In the genomic region with DNA sequence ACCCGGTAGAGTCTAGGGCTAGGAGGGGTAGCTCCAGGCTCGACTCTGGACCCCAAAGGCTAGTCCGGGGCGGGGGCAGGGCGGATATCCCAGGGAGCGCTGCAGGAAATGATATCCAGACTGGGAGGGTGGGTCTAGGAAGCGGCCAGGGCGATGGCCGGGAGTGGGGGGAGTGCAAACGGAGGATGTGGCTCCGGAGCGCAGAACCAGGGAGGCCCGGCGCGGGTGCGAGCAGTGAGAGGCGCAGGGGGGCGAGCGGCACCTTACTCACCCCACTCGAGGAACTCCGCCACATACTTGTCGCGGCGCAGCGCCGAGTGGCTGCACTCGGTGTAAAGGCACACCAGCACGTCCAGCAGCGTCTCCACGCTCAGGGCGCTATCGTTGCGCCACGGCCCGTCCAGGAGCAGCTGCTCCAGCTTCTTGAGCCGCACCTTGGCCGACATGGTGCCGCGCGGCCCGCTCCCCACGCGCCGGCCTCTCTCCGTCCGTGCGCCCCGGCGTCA, we compare ENCODE assay signal across 7 mouse cellular contexts. TPM values are rescaled to one million over a fixed set of nuclear protein-coding genes. Genes with fewer than 3 reads are reported as not detected.
DNase-seq lines count a peak whose midpoint lies in the region; ATAC-seq and TF ChIP-seq lines count a peak whose summit lies in the region.

No protein-coding gene starts in this region.

- H3K36me3 ChIP-seq in ES-Bruce4 (ENCODE audit: control insufficient read depth, insufficient read depth, low read length, poor library complexity, severe bottlenecking): no peaks in the 10 kb centered on the region
- H3K36me3 ChIP-seq in embryonic facial prominence, embryonic 12.5 days: no peaks in the 10 kb centered on the region
- no peaks in the 10 kb centered on the region for H3K36me3 ChIP-seq in heart, embryonic 10.5 days
- H3K36me3 ChIP-seq in kidney, embryonic 14.5 days (ENCODE audit: control insufficient read depth, insufficient read depth, low read length): no peaks in the 10 kb centered on the region
- H3K36me3 ChIP-seq in lung, embryonic 14.5 days (ENCODE audit: insufficient read depth): no peaks in the 10 kb centered on the region

- DNase-seq in adipocyte (ENCODE audit: low spot score): peak; percentile 29
- peak; percentile 79 for DNase-seq in heart, embryonic 10.5 days (ENCODE audit: low spot score)
- DNase-seq in lung, embryonic 14.5 days: peak; percentile 65

- no peak for TF ChIP-seq EP300 in ES-Bruce4 (IDR thresholded peaks at IDR 0.05; ENCODE audit: insufficient read depth, low read depth, low read length)

- no peak overlapping the region for H3K27ac ChIP-seq in ES-Bruce4 (ENCODE audit: insufficient read depth, low read length)
- peak overlapping the region; percentile 90 for H3K27ac ChIP-seq in embryonic facial prominence, embryonic 12.5 days
- H3K27ac ChIP-seq in heart, embryonic 10.5 days: peak overlapping the region; percentile 94
- peak overlapping the region; percentile 92 for H3K27ac ChIP-seq in kidney, embryonic 14.5 days (ENCODE audit: low read depth, low read length)
- peak overlapping the region; percentile 89 for H3K27ac ChIP-seq in lung, embryonic 14.5 days (ENCODE audit: low read depth)
- peak overlapping the region; percentile 63 for H3K27ac ChIP-seq in olfactory bulb, adult 2 months (ENCODE audit: insufficient read depth, low read depth, low read length)

- H3K9ac ChIP-seq in ES-Bruce4 (ENCODE audit: low read depth, poor library complexity, severe bottlenecking): peak overlapping the region; percentile 96
- peak overlapping the region; percentile 93 for H3K9ac ChIP-seq in embryonic facial prominence, embryonic 12.5 days
- H3K9ac ChIP-seq in kidney, embryonic 14.5 days (ENCODE audit: low read depth, low read length): peak overlapping the region; percentile 94
- H3K9ac ChIP-seq in lung, embryonic 14.5 days: peak overlapping the region; percentile 90

- TF ChIP-seq CTCF in ES-Bruce4 (IDR thresholded peaks at IDR 0.05; ENCODE audit: low read depth, low read length): no peak
- no peak for TF ChIP-seq CTCF in lung, embryonic 14.5 days (IDR thresholded peaks at IDR 0.05; ENCODE audit: low read depth)
- no peak for TF ChIP-seq CTCF in olfactory bulb, adult 2 months (IDR thresholded peaks at IDR 0.05; ENCODE audit: insufficient read depth, low read depth, low read length)

- peak; percentile 42 for ATAC-seq in embryonic facial prominence, embryonic 12.5 days (ENCODE audit: insufficient number of reproducible peaks, insufficient read depth, low FRiP score, low TSS enrichment)
- ATAC-seq in kidney, embryonic 14.5 days (ENCODE audit: low FRiP score, low TSS enrichment): peak; percentile 43; the same call in 1 of the 2 replicates
- peak; percentile 25 for ATAC-seq in lung, embryonic 14.5 days (ENCODE audit: insufficient read depth)

- peak overlapping the region; percentile 94 for H3K4me2 ChIP-seq in embryonic facial prominence, embryonic 12.5 days (replicated peaks)
- peak overlapping the region; percentile 89 for H3K4me2 ChIP-seq in kidney, embryonic 14.5 days (replicated peaks; ENCODE audit: low read depth, low read length)
- H3K4me2 ChIP-seq in lung, embryonic 14.5 days: peak overlapping the region; percentile 94

- no peaks in the 10 kb centered on the region for H3K9me3 ChIP-seq in ES-Bruce4 (replicated peaks; ENCODE audit: control insufficient read depth, insufficient read depth, low read length, poor library complexity, severe bottlenecking)
- H3K9me3 ChIP-seq in embryonic facial prominence, embryonic 12.5 days: no peaks in the 10 kb centered on the region
- no peaks in the 10 kb centered on the region for H3K9me3 ChIP-seq in heart, embryonic 10.5 days
- H3K9me3 ChIP-seq in kidney, embryonic 14.5 days (ENCODE audit: control insufficient read depth, low read length): no peaks in the 10 kb centered on the region
- H3K9me3 ChIP-seq in lung, embryonic 14.5 days (ENCODE audit: low read depth, low read length): no peaks in the 10 kb centered on the region

- no peaks in the 10 kb centered on the region for H3K27me3 ChIP-seq in ES-Bruce4 (ENCODE audit: control insufficient read depth, insufficient read depth, low read length, poor library complexity, severe bottlenecking)
- H3K27me3 ChIP-seq in embryonic facial prominence, embryonic 12.5 days: no peaks in the 10 kb centered on the region
- no peaks in the 10 kb centered on the region for H3K27me3 ChIP-seq in heart, embryonic 10.5 days (ENCODE audit: insufficient read depth, poor library complexity, severe bottlenecking)
- no peaks in the 10 kb centered on the region for H3K27me3 ChIP-seq in kidney, embryonic 14.5 days (ENCODE audit: control insufficient read depth, insufficient read depth, low read length)
- H3K27me3 ChIP-seq in lung, embryonic 14.5 days (ENCODE audit: insufficient read depth, low read length): no peaks in the 10 kb centered on the region

- under 1% methylated on average over 49 of the region's 49 CpGs for WGBS in embryonic facial prominence, embryonic 12.5 days
- under 1% methylated on average over 49 of the region's 49 CpGs for WGBS in heart, embryonic 10.5 days
- WGBS in kidney, embryonic 14.5 days: under 1% methylated on average over 43 of the region's 49 CpGs
- WGBS in lung, embryonic 14.5 days: under 1% methylated on average over 47 of the region's 49 CpGs
- 1% methylated on average over 48 of the region's 49 CpGs for WGBS in olfactory bulb, adult 2 months

- no peak for TF ChIP-seq POLR2A in ES-Bruce4 (IDR thresholded peaks at IDR 0.05; ENCODE audit: insufficient read depth, low read length)
- no peak for TF ChIP-seq POLR2A in olfactory bulb, adult 2 months (IDR thresholded peaks at IDR 0.05; ENCODE audit: insufficient read depth, low read depth, low read length)

- peak overlapping the region; percentile 98 for H3K4me3 ChIP-seq in ES-Bruce4 (ENCODE audit: low read depth, low read length)
- H3K4me3 ChIP-seq in embryonic facial prominence, embryonic 12.5 days: peak overlapping the region; percentile 98
- H3K4me3 ChIP-seq in heart, embryonic 10.5 days: peak overlapping the region; percentile 94
- H3K4me3 ChIP-seq in kidney, embryonic 14.5 days (ENCODE audit: low read length): peak overlapping the region; percentile 100
- peak overlapping the region; percentile 98 for H3K4me3 ChIP-seq in lung, embryonic 14.5 days (ENCODE audit: low read depth, low read length)
- peak overlapping the region; percentile 96 for H3K4me3 ChIP-seq in olfactory bulb, adult 2 months (ENCODE audit: insufficient read depth, low read depth, low read length)

- H3K4me1 ChIP-seq in ES-Bruce4 (ENCODE audit: control insufficient read depth, insufficient read depth, low read length): peaks cover 2% of the 10 kb centered on the region
- peaks cover 21% of the 10 kb centered on the region for H3K4me1 ChIP-seq in embryonic facial prominence, embryonic 12.5 days
- H3K4me1 ChIP-seq in heart, embryonic 10.5 days: peaks cover 50% of the 10 kb centered on the region
- peaks cover 25% of the 10 kb centered on the region for H3K4me1 ChIP-seq in kidney, embryonic 14.5 days (ENCODE audit: control insufficient read depth, insufficient read depth, low read length)
- H3K4me1 ChIP-seq in lung, embryonic 14.5 days (ENCODE audit: insufficient read depth): peaks cover 10% of the 10 kb centered on the region; the same call in 1 of the 2 replicates
- H3K4me1 ChIP-seq in olfactory bulb, adult 2 months (ENCODE audit: control insufficient read depth, insufficient read depth, low read length): peaks cover 11% of the 10 kb centered on the region

RNA-seq across cellular contexts. Expression of a gene that starts 0.6 kb away (rescaled TPM):
- 52.3 and 58.9 TPM in 2 replicates for polyA plus RNA-seq in ES-Bruce4 (2011; ENCODE audit: insufficient read depth, insufficient read length, low read depth, missing spikeins)
- 35.0 and 41.8 TPM in 2 replicates for polyA plus RNA-seq in embryonic facial prominence, embryonic 12.5 days (2016; fragmentation: Nextera tagmentation; extraction: Ambion mirVana)
- 27.8 and 33.1 TPM in 2 replicates for polyA plus RNA-seq in heart, embryonic 10.5 days (2016; fragmentation: Nextera tagmentation; extraction: Ambion mirVana)
- 43.4 and 44.3 TPM in 2 replicates for polyA plus RNA-seq in kidney, embryonic 14.5 days (2014; fragmentation: Nextera tagmentation; extraction: Ambion mirVana)
- 45.1 and 47.5 TPM in 2 replicates for polyA plus RNA-seq in lung, embryonic 14.5 days (2014; fragmentation: Nextera tagmentation; extraction: Ambion mirVana)
- not detected in 2 replicates for polyA plus RNA-seq in olfactory bulb, adult 2 months (2012; ENCODE audit: insufficient read depth, insufficient read length, low replicate concordance, missing spikeins)

RNA-seq across cellular contexts. Expression of a gene that starts 29.7 kb away (rescaled TPM):
- polyA plus RNA-seq in ES-Bruce4 (2011; ENCODE audit: insufficient read depth, insufficient read length, low read depth, missing spikeins): not detected in 2 replicates
- polyA plus RNA-seq in embryonic facial prominence, embryonic 12.5 days (2016; fragmentation: Nextera tagmentation; extraction: Ambion mirVana): 0.60 and 1.2 TPM in 2 replicates
- polyA plus RNA-seq in heart, embryonic 10.5 days (2016; fragmentation: Nextera tagmentation; extraction: Ambion mirVana): 0.21 and 0.30 TPM in 2 replicates
- polyA plus RNA-seq in kidney, embryonic 14.5 days (2014; fragmentation: Nextera tagmentation; extraction: Ambion mirVana): 5.8 and 9.9 TPM in 2 replicates
- polyA plus RNA-seq in lung, embryonic 14.5 days (2014; fragmentation: Nextera tagmentation; extraction: Ambion mirVana): 0.50 and 0.68 TPM in 2 replicates
- not detected in 2 replicates for polyA plus RNA-seq in olfactory bulb, adult 2 months (2012; ENCODE audit: insufficient read depth, insufficient read length, low replicate concordance, missing spikeins)

RNA-seq across cellular contexts. Expression of a gene that starts 39.9 kb away (rescaled TPM):
- polyA plus RNA-seq in ES-Bruce4 (2011; ENCODE audit: insufficient read depth, insufficient read length, low read depth, missing spikeins): 4.2 and 6.1 TPM in 2 replicates
- 8.0 and 8.9 TPM in 2 replicates for polyA plus RNA-seq in embryonic facial prominence, embryonic 12.5 days (2016; fragmentation: Nextera tagmentation; extraction: Ambion mirVana)
- 14.5 and 14.6 TPM in 2 replicates for polyA plus RNA-seq in heart, embryonic 10.5 days (2016; fragmentation: Nextera tagmentation; extraction: Ambion mirVana)
- 10.8 and 10.9 TPM in 2 replicates for polyA plus RNA-seq in kidney, embryonic 14.5 days (2014; fragmentation: Nextera tagmentation; extraction: Ambion mirVana)
- polyA plus RNA-seq in lung, embryonic 14.5 days (2014; fragmentation: Nextera tagmentation; extraction: Ambion mirVana): 10.3 and 10.7 TPM in 2 replicates
- polyA plus RNA-seq in olfactory bulb, adult 2 months (2012; ENCODE audit: insufficient read depth, insufficient read length, low replicate concordance, missing spikeins): not detected in 2 replicates

Comparison
In these comparisons a context has a peak if more than half of its experiments do, and no peak if none do; other contexts are left out.
1. DNase-seq: peak in every context shown above with its lines; median percentile 79 in heart, embryonic 10.5 days; 65 in lung, embryonic 14.5 days; 29 in adipocyte.